Mouse (Mus musculus): ENCODE measurements at regions not wholly inside any gene's neighbourhood (a gene's known extent, or its start where the extent isn't known, plus 50 kb on each side); places are given as distances from the start of the nearest gene placed in this dataset.

- TF ChIP-seq POLR2A (IDR thresholded peaks at IDR 0.05; ENCODE audit: insufficient read depth, low read depth, low read length): no peak
- TF ChIP-seq CTCF (IDR thresholded peaks at IDR 0.05): peak; percentile 13; the same call in 1 of the 2 replicates
Observed at GRCm38 (mm10) chr9:118253829-118254228, 103.9 kb upstream of the Cmc1 start.

Data from heart, adult 2 months (tissue).